Mouse (Mus musculus): ENCODE measurements at regions not wholly inside any gene's neighbourhood (a gene's known extent, or its start where the extent isn't known, plus 50 kb on each side); places are given as distances from the start of the nearest gene placed in this dataset.

DNA sequence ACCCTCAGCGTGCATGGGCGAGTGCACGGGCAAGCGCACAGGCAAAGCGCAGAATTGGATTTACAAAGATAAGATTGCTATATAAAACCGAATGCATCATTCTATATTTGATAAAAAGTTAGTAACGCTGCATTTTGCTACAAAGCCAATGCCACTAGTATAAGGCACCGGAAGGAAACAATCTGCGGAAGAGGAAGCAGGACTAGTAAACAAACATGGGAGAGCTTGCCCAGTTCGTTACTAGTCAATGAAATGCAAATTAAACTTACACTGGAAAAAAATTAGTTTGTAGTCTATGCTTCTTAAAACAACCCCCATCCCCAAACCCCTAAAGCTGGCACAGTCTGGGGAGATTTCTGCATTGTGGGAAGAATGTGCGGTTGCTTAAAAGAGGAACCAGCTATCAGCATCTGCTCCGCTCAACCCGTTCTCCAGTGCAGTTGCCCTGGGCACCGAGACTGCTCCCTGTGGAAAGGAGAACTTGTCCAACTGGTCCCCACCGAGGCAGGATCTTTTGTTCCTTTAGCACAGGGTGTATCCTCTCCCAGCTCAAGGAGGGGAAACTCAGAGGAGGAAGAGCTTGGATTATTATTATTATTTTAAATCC, 389.6 kb upstream of the Adgrl2 start:
- H3K27ac ChIP-seq = no peak overlapping the region
- peak; percentile 19 for DNase-seq
- no peak overlapping the region for H3K4me3 ChIP-seq
- TF ChIP-seq CTCF (IDR thresholded peaks at IDR 0.05) = no peak
- intact Hi-C loops (cut with DNase I) = no loop called here

GRCm38 (mm10) chr3:149379249-149379865, 389.0 kb upstream of the Adgrl2 start:
- H3K4me3 ChIP-seq = no peak overlapping the region
- no peak overlapping the region for H3K27ac ChIP-seq
- DNase-seq = no peak
- intact Hi-C loops (cut with DNase I) = no loop called here
- TF ChIP-seq CTCF (IDR thresholded peaks at IDR 0.05) = no peak

GRCm38 (mm10) chr3:149371439-149371838, 381.1 kb upstream of the Adgrl2 start:
- intact Hi-C loops (cut with DNase I) = no loop called here
- Histone ChIP-seq H3K27ac (no peak overlapping the region), H3K4me3 (no peak overlapping the region)
- DNase-seq = no peak
- TF ChIP-seq CTCF (IDR thresholded peaks at IDR 0.05) = no peak

DNA sequence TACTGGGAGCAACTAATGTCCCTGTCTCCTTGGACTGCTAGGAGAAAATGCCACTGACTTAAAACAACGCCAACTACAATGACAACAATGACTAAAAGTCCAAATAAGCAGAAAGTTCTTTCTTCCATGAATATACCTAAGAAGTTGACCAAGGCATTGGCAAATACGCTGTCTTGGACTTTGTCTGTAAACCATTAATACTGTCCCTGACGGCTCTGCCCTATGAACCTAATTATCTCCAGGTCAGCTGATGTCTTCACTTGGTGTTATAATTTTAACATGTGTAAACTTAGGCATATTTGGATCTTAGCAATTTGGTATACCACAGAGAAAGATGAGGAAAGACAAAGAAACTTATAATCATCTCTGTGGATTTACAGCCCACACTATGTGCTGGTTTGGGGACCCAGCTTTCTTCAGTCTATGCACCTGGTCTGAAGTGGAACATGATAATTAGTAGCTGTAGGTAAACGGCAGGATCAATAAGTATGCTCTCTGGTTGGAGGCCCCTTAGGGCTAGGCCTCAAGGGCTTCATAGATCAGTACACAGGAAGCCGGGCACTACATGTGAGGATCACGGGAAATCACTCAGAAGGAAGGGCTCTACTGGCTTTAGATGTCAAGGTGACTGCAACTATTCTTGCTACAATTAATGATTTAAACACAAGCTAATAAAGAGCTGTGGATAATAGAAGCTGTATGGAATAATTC, 380.3 kb upstream of the Adgrl2 start:
- Histone ChIP-seq H3K27ac (no peak overlapping the region), H3K4me3 (no peak overlapping the region)
- DNase-seq = no peak
- intact Hi-C loops (cut with DNase I) = no loop called here
- no peak for TF ChIP-seq CTCF (IDR thresholded peaks at IDR 0.05)

DNA sequence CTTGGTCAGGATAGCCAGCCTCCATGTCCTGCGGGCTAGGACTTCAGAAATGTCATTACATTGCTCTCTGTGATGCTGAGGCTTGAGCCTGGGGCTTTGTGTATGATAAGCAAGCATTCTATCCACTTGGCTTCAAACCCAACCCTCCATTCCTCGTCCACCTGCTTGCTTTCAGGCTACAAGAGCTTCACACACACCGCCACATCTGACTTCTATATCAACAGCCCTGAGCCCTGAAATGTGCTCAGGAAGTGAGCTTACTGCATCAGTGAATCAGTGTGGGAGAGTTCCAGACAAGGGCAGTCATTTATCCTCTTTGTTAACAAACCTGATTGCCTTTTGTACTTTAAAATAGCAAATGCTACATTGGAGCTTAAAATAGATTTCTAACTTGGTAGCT, 377.5 kb upstream of the Adgrl2 start:
- no peak for DNase-seq
- H3K4me3 ChIP-seq = no peak overlapping the region
- no peak for TF ChIP-seq CTCF (IDR thresholded peaks at IDR 0.05)
- H3K27ac ChIP-seq = no peak overlapping the region
- intact Hi-C loops (cut with DNase I) = no loop called here

- TF ChIP-seq CTCF (IDR thresholded peaks at IDR 0.05) = no peak
- Histone ChIP-seq H3K4me3 (no peak overlapping the region), H3K27ac (no peak overlapping the region)
- no peak for DNase-seq
- intact Hi-C loops (cut with DNase I) = no loop called here
Observed at GRCm38 (mm10) chr3:149360164-149360563, 369.8 kb upstream of the Adgrl2 start.

GRCm38 (mm10) chr3:149358570-149359193, 368.3 kb upstream of the Adgrl2 start:
- DNase-seq = no peak
- Histone ChIP-seq H3K27ac (no peak overlapping the region), H3K4me3 (no peak overlapping the region)
- no peak for TF ChIP-seq CTCF (IDR thresholded peaks at IDR 0.05)
- intact Hi-C loops (cut with DNase I) = no loop called here

DNA sequence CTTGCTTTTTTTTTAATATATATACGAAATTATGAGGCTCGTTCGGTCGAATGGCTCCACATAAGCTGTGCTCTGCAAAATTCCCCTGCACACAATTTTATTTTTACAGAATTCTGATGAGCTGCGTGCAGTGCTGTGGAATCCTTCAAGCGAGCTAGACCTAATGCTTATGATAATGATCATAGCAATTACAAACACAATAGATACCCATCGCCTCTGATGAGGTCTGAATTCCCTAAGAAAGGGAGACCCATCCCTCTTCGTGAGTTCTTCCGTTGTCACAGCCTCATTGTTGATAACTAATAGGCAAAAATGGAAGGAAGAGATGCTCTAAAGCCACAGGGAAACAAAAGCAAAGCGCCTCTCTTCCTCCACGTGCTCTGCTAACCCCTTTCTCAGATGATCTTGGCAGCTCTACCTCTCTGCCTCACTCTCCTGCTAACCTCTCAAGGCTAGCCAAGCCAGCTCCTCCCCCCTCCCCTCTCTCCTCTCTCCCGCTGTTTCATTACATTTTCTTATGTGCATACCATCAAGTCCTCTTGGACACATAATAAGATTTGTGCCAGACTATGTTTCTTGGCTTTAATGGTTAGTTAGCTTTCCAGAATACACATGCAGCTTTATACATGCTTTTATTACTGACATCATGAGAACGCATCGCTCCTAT, 367.7 kb upstream of the Adgrl2 start:
- intact Hi-C loops (cut with DNase I) = no loop called here
- TF ChIP-seq CTCF (IDR thresholded peaks at IDR 0.05) = no peak
- no peak overlapping the region for H3K4me3 ChIP-seq
- no peak overlapping the region for H3K27ac ChIP-seq
- no peak for DNase-seq

GRCm38 (mm10) chr3:149357121-149357520, 366.8 kb upstream of the Adgrl2 start:
- H3K27ac ChIP-seq = no peak overlapping the region
- DNase-seq = no peak
- no peak for TF ChIP-seq CTCF (IDR thresholded peaks at IDR 0.05)
- H3K4me3 ChIP-seq = no peak overlapping the region
- intact Hi-C loops (cut with DNase I) = no loop called here

GRCm38 (mm10) chr3:149355362-149355761, 365.0 kb upstream of the Adgrl2 start:
- H3K27ac ChIP-seq = no peak overlapping the region
- DNase-seq = no peak
- no peak overlapping the region for H3K4me3 ChIP-seq
- no peak for TF ChIP-seq CTCF (IDR thresholded peaks at IDR 0.05)
- intact Hi-C loops (cut with DNase I) = no loop called here

DNA sequence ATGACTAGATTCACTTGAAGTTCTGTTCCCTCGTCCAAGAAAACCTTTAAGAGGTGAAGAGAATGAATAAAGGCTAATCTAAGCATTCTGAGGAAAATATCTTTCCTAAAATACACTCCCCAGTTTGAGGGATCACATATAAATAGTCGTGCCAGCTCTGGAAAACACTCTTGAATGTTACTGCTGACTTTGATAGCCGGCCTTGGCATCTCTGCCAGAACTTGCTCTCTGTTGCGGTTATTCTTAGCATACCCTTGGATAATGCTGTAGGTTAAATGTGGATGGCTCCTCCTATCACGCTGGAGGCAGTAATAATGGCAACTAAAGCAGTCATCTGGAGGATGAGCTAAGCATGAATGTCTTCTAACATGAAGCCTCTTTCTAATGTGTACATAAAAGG, 363.6 kb upstream of the Adgrl2 start:
- intact Hi-C loops (cut with DNase I) = no loop called here
- no peak overlapping the region for H3K4me3 ChIP-seq
- DNase-seq = peak; percentile 60
- peak overlapping the region; percentile 61; the same call in 1 of the 2 replicates for H3K27ac ChIP-seq
- TF ChIP-seq CTCF (IDR thresholded peaks at IDR 0.05) = no peak

GRCm38 (mm10) chr3:149352546-149352945, 362.2 kb upstream of the Adgrl2 start:
- DNase-seq = no peak
- no peak overlapping the region for H3K4me3 ChIP-seq
- H3K27ac ChIP-seq = no peak overlapping the region
- no peak for TF ChIP-seq CTCF (IDR thresholded peaks at IDR 0.05)
- intact Hi-C loops (cut with DNase I) = no loop called here

- no peak overlapping the region for H3K27ac ChIP-seq
- H3K4me3 ChIP-seq = no peak overlapping the region
- TF ChIP-seq CTCF (IDR thresholded peaks at IDR 0.05) = no peak
- intact Hi-C loops (cut with DNase I) = loop anchor here (5.0 kb wide), 1 partner anchor 362 kb away; no protein-coding TSS in a partner anchor
- no peak for DNase-seq
Observed at GRCm38 (mm10) chr3:149349731-149350130, 359.4 kb upstream of the Adgrl2 start.

Data from gastrocnemius, adult 2 months (tissue).